Mouse (Mus musculus) liver, adult (tissue): ENCODE results near the gene Alx3.

Source experiments
- GATA4 ChIP-seq: IDR thresholded peaks from 2 replicates; pipeline ENCODE4 v1.6.1; 2014; ENCODE audit warnings: mild to moderate bottlenecking, low read length; ENCODE audit not compliant: insufficient replicate concordance

Gene Alx3

GRCm38 (mm10) chr3:107605304-107605703, 10.5 kb downstream of the Alx3 start:
- TF ChIP-seq GATA4: no peak

- TF ChIP-seq GATA4: no peak
These were observed 12.4 kb downstream of the Alx3 start for GRCm38 (mm10) chr3:107607221-107607620.

GRCm38 (mm10) chr3:107608808-107609207, 14.0 kb downstream of the Alx3 start:
- TF ChIP-seq GATA4: peak; percentile 99

- no peak for TF ChIP-seq GATA4
These were observed 14.5 kb downstream of the Alx3 start for GRCm38 (mm10) chr3:107609376-107609775.

GRCm38 (mm10) chr3:107611394-107611793, 16.6 kb downstream of the Alx3 start:
- TF ChIP-seq GATA4: no peak

GRCm38 (mm10) chr3:107612902-107613525, 18.2 kb downstream of the Alx3 start:
- TF ChIP-seq GATA4: no peak

GRCm38 (mm10) chr3:107617800-107618199, 23.0 kb downstream of the Alx3 start:
- no peak for TF ChIP-seq GATA4

GRCm38 (mm10) chr3:107619911-107620310, 25.1 kb downstream of the Alx3 start:
- TF ChIP-seq GATA4: no peak

- TF ChIP-seq GATA4: no peak
These were observed 26.6 kb downstream of the Alx3 start for GRCm38 (mm10) chr3:107621286-107622075.

- TF ChIP-seq GATA4: no peak
These were observed 27.7 kb downstream of the Alx3 start for GRCm38 (mm10) chr3:107622537-107622936.

- TF ChIP-seq GATA4: no peak
These were observed 29.6 kb downstream of the Alx3 start for GRCm38 (mm10) chr3:107624424-107624823.

GRCm38 (mm10) chr3:107625536-107625935, 30.7 kb downstream of the Alx3 start:
- TF ChIP-seq GATA4: no peak

GRCm38 (mm10) chr3:107626751-107627150, 31.9 kb downstream of the Alx3 start:
- no peak for TF ChIP-seq GATA4

GRCm38 (mm10) chr3:107627641-107628040, 32.8 kb downstream of the Alx3 start:
- no peak for TF ChIP-seq GATA4

GRCm38 (mm10) chr3:107628551-107628950, 33.7 kb downstream of the Alx3 start:
- no peak for TF ChIP-seq GATA4

GRCm38 (mm10) chr3:107629411-107629810, 34.6 kb downstream of the Alx3 start:
- TF ChIP-seq GATA4: no peak
